Mouse (Mus musculus) thymus, adult 18-20 months (tissue): ENCODE data around the gene Lpin3.

Experiments
- DNase-seq, 2 experiments: peaks; one replicate each; pipeline ENCODE4 v3.0.0; 2022; ENCODE audit warnings: mixed read lengths in 2 of 2

Lpin3 gene

GRCm38 (mm10) chr2:160887859-160888258 is 7.4 kb downstream of the Lpin3 start:
- DNase-seq, result peak in 1 of 2 experiments; percentile 20

DNA sequence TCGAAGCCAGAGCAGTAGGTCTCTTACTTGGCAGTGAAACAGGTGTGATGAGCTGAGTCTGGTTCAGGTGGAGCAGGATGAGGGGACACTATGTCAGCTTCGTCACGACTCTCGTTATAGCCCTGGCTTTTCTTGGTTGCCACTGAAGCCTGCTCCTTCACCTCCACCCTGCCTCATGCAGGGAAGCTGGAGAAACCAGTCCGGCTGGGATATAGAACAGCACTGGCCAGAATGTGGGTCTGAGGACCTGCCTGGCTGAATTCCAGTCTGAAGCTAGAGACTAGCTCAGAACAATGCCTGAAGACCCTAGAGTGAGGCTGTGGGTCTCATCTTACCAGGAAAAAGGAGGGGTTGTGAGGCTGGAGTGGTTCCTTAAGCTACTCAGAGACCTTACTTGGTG is 10.6 kb downstream of the Lpin3 start:
- DNase-seq, result no peak

DNA sequence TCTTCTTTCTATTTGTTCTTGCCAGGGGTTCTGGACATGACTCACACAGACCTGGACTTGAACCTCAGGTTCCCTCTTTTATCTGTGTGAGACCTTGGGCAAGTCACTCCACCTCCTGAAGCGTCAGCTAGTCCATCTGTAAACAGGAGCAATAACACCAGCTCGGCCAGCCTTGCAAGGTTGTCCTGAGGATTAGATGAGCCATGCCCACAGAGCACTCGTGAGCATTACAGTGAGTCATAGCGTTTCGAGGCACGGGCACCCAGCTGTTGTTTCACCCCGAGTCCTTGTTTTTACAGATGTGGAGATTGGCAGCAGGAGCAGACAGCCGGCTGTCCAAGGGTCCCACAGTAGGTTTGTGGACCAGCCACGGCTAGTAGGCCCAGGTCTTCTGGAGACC is 11.2 kb downstream of the Lpin3 start:
- no peak for DNase-seq

GRCm38 (mm10) chr2:160901656-160902412 is 21.4 kb downstream of the Lpin3 start:
- DNase-seq, result no peak

DNA sequence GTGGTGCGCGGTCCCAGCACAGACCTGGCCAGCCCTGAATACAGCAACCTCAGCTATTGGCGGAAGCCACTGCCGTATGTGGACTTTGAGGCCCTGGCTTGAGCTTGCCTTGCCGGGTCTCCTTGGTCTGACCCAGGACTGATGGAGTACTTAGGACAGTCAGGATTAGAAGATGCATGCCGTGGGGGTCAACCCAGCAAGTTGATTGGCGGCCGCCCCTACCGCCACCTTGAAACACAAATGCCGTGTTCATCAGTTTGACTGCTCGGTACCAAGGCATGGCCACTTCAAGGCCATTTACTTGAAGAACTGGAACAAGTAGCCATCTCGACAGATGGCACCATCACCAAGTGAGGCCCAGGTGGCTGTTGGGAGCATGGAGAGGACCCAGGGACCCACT is 24.8 kb downstream of the Lpin3 start:
- DNase-seq, result no peak

DNA sequence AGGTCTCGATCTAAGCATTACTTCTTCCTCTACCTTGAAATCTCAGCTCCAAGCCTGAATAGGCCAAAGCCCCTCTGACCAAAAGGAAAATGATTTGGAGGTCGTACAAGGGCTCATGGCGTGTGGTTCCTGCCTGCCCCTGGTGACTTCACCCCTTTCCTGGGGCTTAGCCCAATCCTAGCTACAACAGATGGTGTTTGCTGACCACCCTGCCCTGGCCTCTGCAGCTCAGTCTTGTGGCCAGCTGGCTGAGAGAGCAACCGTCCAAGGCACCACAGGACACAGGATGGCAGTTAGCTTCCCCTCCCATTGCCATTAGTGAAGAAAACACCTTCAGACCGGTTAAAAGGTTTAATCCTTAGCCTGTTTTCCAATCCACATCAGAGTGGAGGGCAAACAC is 25.6 kb downstream of the Lpin3 start:
- DNase-seq, result no peak

GRCm38 (mm10) chr2:160908607-160909006 is 28.1 kb downstream of the Lpin3 start:
- DNase-seq, result no peak

DNA sequence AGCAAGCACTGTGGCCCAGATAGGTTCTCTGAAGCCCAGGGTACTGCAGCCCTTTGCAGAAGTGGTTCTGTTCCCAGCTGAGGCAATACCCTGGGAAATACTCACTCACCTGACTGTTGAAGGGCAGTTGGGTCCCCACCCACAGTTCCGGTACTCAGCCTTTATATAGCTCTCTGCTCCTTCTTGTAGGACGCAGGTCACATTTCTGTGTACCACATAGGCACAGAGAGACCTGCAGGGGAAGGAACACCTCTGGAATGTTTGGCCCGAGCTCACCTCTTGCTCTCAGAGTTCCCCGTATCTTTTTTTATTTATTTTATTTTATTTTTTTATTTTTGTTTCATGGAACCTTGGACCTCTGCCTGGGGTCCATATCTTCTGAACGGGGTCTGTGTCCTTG is 30.2 kb downstream of the Lpin3 start:
- no peak for DNase-seq

DNA sequence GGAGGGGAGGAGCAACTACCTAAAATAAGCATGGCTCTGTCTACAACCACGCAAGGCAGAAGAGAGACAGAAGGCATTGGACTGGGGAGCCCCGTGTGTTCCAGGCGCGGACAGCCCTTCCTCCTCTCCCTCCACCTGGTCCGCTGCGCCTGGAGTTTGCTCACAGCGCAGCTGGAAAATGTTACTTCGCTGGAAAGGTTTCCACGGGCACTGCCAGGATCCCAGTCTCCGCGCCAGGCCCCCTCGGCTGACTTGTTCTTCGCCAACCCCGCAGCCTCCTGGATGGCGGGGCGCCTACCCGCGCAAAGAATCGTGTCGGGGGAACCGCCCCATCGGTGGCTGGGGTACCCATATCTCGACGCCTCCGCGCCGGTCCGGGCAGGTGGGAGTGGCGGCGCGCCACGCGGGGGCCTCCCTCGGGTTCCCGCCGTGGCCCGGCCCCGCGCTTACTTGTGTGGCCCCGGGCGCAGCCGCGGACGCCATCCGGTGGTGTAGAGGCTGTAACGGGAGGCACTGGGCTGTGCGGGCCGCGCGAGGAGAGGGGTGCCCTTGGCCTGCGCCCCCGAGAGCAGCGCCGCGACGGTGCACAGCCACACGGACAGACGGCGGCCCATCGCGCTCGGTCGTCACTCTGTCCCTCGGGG is 31.2 kb downstream of the Lpin3 start:
- no peak for DNase-seq

GRCm38 (mm10) chr2:160912231-160912671 is 31.8 kb downstream of the Lpin3 start, which contains the start of gene Emilin3:
TSS of gene Emilin3 (minus strand) at chr2:160912328.
- DNase-seq, result no peak

- DNase-seq, result no peak
Observed at GRCm38 (mm10) chr2:160914656-160915055, 34.2 kb downstream of the Lpin3 start.

DNA sequence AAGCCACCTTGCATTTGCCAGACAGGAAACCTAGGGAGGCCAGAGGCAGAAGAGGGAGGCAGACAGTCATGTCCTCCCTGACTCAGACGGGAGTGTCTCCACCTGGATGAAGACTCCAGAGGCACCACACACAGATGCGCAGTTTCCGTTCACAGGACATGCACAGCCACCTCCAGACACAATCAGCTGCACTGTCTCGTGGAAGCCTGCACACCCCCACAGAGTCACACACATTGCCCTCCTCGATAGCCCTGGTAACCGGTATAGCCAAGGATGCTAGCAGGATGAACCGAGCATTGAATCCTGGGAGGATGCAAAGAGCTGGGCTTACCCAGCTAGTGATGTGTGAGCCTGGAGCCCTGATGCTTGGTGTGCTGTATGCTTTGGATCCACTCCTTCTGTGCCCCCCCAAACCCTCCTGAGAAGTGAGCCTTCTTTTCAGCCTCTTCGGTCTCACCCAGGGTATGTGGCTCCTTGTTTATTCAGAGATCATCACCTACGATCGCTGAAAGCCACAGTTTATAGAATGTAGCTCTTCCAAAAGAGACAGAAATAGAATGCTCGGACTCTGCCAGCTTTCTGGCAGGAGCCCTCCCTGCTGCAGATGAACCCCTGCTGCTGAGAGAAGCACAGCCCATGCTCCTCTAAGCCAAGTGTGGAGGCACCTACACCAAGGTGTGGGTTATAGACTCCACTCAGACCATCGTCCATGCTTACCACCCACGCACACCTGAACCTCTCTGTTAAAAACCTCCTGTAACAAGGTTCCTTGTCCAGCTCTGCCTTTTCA is 35.5 kb downstream of the Lpin3 start:
- DNase-seq, result no peak

- DNase-seq, result no peak
Observed at GRCm38 (mm10) chr2:160916714-160917113, 36.2 kb downstream of the Lpin3 start.

- no peak for DNase-seq
Observed at GRCm38 (mm10) chr2:160917313-160917712, 36.8 kb downstream of the Lpin3 start.

- no peak for DNase-seq
Observed at GRCm38 (mm10) chr2:160918154-160918929, 37.9 kb downstream of the Lpin3 start.

DNA sequence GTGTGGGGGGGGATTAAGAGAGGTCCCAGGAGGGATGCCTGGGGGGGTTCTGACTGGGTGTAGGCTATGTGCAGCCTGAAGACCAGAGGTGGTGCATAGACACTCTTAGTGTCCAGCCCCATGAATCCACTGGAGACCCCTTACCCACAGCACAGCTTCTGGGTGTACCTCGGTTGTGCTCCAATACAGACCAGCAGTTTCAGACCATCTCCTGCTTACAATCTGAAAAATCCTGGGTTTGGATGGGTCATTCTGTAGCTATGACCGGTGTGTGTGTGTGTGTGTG is 38.4 kb downstream of the Lpin3 start:
- DNase-seq, result no peak

DNA sequence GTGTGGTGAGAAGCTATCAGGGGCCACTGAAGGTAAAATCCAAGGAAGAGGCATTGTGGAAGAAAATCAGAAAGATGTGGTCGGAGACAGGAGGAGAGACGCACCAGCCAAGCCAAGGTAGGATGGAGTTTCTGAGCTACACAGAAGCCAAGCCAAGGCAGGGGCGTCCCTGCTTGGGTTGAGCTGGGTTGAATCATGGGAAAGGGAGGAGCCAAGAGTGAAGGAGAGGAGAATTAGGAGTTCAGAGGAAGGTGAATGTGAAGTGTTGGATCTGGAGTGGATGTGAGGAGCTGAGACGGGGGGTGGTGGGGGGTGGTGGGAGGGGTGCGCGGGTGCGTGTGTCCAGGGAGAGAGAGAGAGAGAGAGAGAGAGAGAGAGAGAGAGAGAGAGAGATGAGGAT is 40.8 kb downstream of the Lpin3 start:
- no peak for DNase-seq

DNA sequence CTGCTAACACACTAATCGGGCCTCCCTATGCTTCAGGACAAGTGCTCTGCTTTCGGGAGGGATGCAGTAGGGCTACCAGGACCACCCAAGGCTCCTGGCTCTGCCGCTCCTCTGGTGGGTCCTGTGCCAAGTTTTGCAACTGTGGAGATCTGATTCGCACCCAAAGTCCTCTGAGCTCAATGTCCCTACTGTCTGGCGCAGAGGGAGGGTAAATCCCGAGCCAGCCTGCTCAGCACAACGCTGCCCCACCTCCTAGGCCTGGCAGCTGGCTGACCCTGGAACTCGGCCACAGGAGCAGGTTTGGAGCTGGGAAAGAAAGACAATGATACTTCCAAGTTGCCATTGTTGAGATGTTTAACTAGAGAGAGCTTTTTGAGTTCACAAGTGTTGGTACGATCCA is 44.7 kb downstream of the Lpin3 start:
- DNase-seq, result no peak

- DNase-seq, result no peak
Observed at GRCm38 (mm10) chr2:160931378-160931777, 50.9 kb downstream of the Lpin3 start.

DNA sequence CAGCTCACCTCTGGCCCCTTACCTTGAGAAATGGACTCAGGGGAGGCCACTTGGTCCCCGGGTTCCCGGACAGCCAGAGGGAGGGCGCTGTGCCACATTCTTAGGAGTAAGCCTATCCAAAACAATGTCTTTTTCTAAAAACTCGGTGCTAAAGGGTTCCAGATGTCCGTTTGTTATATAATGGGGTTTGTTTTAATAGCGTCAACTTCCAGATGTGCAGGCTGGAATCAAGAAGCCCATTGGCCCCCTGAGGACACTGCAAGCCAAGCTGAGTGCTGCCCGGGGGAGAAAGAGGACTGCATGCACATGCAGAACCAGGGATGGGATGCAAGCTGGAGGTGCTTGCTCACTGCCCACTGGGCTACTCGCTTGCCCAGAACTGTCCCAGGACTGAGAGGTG is 51.9 kb downstream of the Lpin3 start:
- DNase-seq, result no peak

GRCm38 (mm10) chr2:160932981-160933380 is 52.5 kb downstream of the Lpin3 start:
- DNase-seq, result no peak

DNA sequence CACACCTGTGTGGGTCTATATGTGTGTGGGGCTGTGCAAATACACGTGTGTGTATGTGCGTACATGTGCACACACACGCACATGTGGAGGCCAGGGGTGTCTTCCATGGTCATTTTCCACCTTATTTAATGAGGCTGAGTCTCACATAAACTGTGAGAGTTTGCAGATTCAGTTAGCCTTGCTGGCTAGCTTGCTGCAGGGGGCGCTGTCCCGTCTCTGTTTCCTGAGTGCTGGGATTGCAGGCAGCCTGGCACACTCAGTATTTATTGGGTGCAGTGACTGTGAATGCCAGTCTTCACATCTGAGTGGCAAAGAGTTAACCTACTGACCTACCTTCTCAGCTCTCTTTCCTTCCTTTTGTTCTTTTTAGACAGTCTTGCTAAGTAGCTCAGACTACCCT is 53.4 kb downstream of the Lpin3 start:
- no peak for DNase-seq

DNA sequence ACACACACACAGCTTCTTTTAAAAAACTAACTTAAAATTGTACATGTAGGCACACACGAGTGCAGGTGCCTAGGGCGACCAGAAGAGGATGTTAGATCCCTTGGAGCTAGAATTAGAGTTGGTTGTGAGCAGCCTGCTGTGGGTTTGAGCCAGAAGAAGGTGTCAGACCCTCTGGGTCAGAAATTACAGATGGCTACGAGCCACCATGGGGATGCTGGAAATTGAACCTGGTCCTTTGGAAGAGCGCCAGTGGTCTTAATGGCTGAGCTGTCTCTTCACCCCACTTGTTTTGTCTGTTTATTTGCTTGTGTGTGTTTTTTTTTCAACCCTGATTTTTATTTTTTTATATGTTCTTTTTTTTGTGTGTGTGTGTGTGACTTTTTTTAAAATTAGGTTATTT is 54.0 kb downstream of the Lpin3 start:
- no peak for DNase-seq
